Mouse (Mus musculus): ENCODE data around the gene Sema5a. TPM values are rescaled to one million over a fixed set of nuclear protein-coding genes. Genes with fewer than 3 reads are reported as not detected.
"Not testable (repeated sequence)": the region's sequence is repeated elsewhere in the genome, so short reads cannot be mapped to it uniquely, and the experiment has no call there.

The Sema5a gene
- 6.8 and 7.0 TPM in 2 replicates for polyA plus RNA-seq (2016; fragmentation: Nextera tagmentation; extraction: Ambion mirVana)

GRCm38 (mm10) chr15:32244344-32244955 lies at the start of gene Sema5a:
Gene Sema5a, plus strand, starts transcription at chr15:32244810.
- H3K4me1 ChIP-seq = peaks cover 8% of the 10 kb centered on the region; the same call in 1 of the 2 replicates
- H3K36me3 ChIP-seq = no peaks in the 10 kb centered on the region
- peaks cover 5% of the 10 kb centered on the region for H3K27me3 ChIP-seq
- peak within 1 kb of the TSS; percentile 60 for H3K4me3 ChIP-seq
- H3K27ac ChIP-seq (replicated peaks) = no peak within 1 kb of the TSS
- 2% methylated on average over 33 of the region's 45 CpGs for WGBS
- peak within 1 kb of the TSS; percentile 100 for H3K4me2 ChIP-seq (replicated peaks)
- H3K9me3 ChIP-seq = no peaks in the 10 kb centered on the region
- H3K9ac ChIP-seq (replicated peaks) = peak within 1 kb of the TSS; percentile 54
- ATAC-seq (ENCODE audit: low FRiP score, low read depth) = peak; percentile 92

GRCm38 (mm10) chr15:32198076-32198475 lies 46.5 kb upstream of the Sema5a start:
- Histone ChIP-seq H3K4me1 (0 out of 2 replicates have a peak, but pooled peaks cover 3% of the 10 kb centered on the region), H3K27me3 (no peaks in the 10 kb centered on the region), H3K9me3 (no peaks in the 10 kb centered on the region), H3K27ac (replicated peaks) (no peak overlapping the region), H3K9ac (replicated peaks) (no peak overlapping the region), H3K4me3 (no peak overlapping the region), H3K4me2 (replicated peaks) (no peak overlapping the region), H3K36me3 (no peaks in the 10 kb centered on the region)
- 78% methylated on average over 9 of the region's 9 CpGs for WGBS
- no peak for ATAC-seq (ENCODE audit: low FRiP score, low read depth)

DNA sequence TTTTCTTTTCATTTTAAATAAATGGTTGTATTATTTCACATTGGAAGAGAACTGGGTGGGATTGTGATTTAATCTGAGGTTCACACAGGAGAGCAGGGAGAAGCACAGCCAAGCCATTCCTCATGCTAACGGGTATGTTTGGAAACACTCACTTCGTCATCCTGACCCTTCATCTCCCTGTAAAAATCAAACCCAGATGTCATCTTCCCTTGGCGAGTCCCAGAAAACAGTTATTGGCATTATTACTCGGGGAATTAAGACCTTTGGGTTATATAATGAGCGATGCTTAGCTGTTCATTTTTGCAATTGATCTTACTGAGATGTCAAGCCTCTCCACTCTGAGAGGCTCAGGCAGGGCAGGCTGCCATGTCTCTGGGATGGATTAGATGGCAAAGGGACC lies 46.0 kb upstream of the Sema5a start:
- H3K27me3 ChIP-seq = no peaks in the 10 kb centered on the region
- H3K4me2 ChIP-seq (replicated peaks) = no peak overlapping the region
- H3K9ac ChIP-seq (replicated peaks) = no peak overlapping the region
- no peak overlapping the region for H3K27ac ChIP-seq (replicated peaks)
- 77% methylated on average over 5 of the region's 5 CpGs for WGBS
- no peak for ATAC-seq (ENCODE audit: low FRiP score, low read depth)
- H3K4me1 ChIP-seq = 0 out of 2 replicates have a peak, but pooled peaks cover 3% of the 10 kb centered on the region
- no peaks in the 10 kb centered on the region for H3K9me3 ChIP-seq
- no peak overlapping the region for H3K4me3 ChIP-seq
- no peaks in the 10 kb centered on the region for H3K36me3 ChIP-seq

GRCm38 (mm10) chr15:32203242-32203641 lies 41.4 kb upstream of the Sema5a start:
- Histone ChIP-seq H3K4me2 (replicated peaks) (no peak overlapping the region), H3K4me3 (no peak overlapping the region), H3K36me3 (no peaks in the 10 kb centered on the region), H3K9ac (replicated peaks) (no peak overlapping the region), H3K9me3 (no peaks in the 10 kb centered on the region), H3K4me1 (no peaks in the 10 kb centered on the region), H3K27ac (replicated peaks) (no peak overlapping the region), H3K27me3 (no peaks in the 10 kb centered on the region)
- no peak for ATAC-seq (ENCODE audit: low FRiP score, low read depth)
- WGBS = 84% methylated on average over 5 of the region's 5 CpGs

GRCm38 (mm10) chr15:32204908-32205307 lies 39.7 kb upstream of the Sema5a start:
- WGBS = 88% methylated on average over 10 of the region's 10 CpGs

DNA sequence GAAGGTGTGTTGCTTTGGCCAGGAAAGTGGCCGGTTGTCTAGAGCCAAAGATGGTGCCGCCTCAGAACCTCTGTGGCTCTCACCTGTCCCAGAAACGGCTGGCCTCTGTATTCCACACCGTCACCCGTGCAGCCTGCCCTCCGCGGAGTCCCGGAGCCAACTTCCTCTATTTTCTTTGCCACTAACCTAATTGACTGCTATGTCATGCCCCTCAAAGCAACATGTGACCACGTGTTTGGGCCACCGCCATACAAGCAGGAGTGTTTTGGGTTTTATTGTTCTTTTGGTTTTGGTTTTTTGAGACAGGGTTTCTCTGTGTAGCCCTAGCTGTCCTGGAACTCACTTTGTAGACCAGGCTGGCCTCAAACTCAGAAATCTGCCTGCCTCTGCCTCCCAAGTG lies 29.9 kb upstream of the Sema5a start:
- H3K9me3 ChIP-seq; H3K4me2 ChIP-seq (replicated peaks); H3K4me3 ChIP-seq; H3K27me3 ChIP-seq; ATAC-seq (ENCODE audit: low FRiP score, low read depth); H3K9ac ChIP-seq (replicated peaks); H3K4me1 ChIP-seq; H3K27ac ChIP-seq (replicated peaks); H3K36me3 ChIP-seq: not testable (repeated sequence)
- WGBS = 97% methylated on average over 10 of the region's 10 CpGs

More at GRCm38 (mm10) chr15:32204908-32205307, 39.7 kb upstream of the Sema5a start:
- H3K4me1 ChIP-seq = no peaks in the 10 kb centered on the region
- ATAC-seq (ENCODE audit: low FRiP score, low read depth) = no peak
- no peak overlapping the region for H3K4me2 ChIP-seq (replicated peaks)
- H3K27me3 ChIP-seq = no peaks in the 10 kb centered on the region
- no peak overlapping the region for H3K27ac ChIP-seq (replicated peaks)
- no peaks in the 10 kb centered on the region for H3K36me3 ChIP-seq
- H3K4me3 ChIP-seq = no peak overlapping the region
- no peak overlapping the region for H3K9ac ChIP-seq (replicated peaks)
- no peaks in the 10 kb centered on the region for H3K9me3 ChIP-seq

GRCm38 (mm10) chr15:32223028-32223427 lies 21.6 kb upstream of the Sema5a start:
- Histone ChIP-seq H3K4me3 (no peak overlapping the region), H3K4me1 (no peaks in the 10 kb centered on the region), H3K27me3 (no peaks in the 10 kb centered on the region), H3K27ac (replicated peaks) (no peak overlapping the region), H3K4me2 (replicated peaks) (no peak overlapping the region), H3K9ac (replicated peaks) (no peak overlapping the region), H3K36me3 (no peaks in the 10 kb centered on the region), H3K9me3 (no peaks in the 10 kb centered on the region)
- no peak for ATAC-seq (ENCODE audit: low FRiP score, low read depth)
- WGBS = 91% methylated on average over 7 of the region's 7 CpGs

GRCm38 (mm10) chr15:32225394-32225793 lies 19.2 kb upstream of the Sema5a start:
- Histone ChIP-seq H3K27me3 (no peaks in the 10 kb centered on the region), H3K4me1 (no peaks in the 10 kb centered on the region), H3K36me3 (no peaks in the 10 kb centered on the region), H3K9ac (replicated peaks) (no peak overlapping the region), H3K4me3 (no peak overlapping the region), H3K9me3 (no peaks in the 10 kb centered on the region), H3K27ac (replicated peaks) (no peak overlapping the region), H3K4me2 (replicated peaks) (no peak overlapping the region)
- ATAC-seq (ENCODE audit: low FRiP score, low read depth) = no peak
- 92% methylated on average over 3 of the region's 3 CpGs for WGBS

GRCm38 (mm10) chr15:32226381-32226780 lies 18.2 kb upstream of the Sema5a start:
- 87% methylated on average over 6 of the region's 6 CpGs for WGBS
- no peak overlapping the region for H3K4me3 ChIP-seq
- no peaks in the 10 kb centered on the region for H3K4me1 ChIP-seq
- no peaks in the 10 kb centered on the region for H3K9me3 ChIP-seq
- no peaks in the 10 kb centered on the region for H3K36me3 ChIP-seq
- no peak for ATAC-seq (ENCODE audit: low FRiP score, low read depth)
- H3K27me3 ChIP-seq = no peaks in the 10 kb centered on the region
- H3K27ac ChIP-seq (replicated peaks) = no peak overlapping the region
- H3K9ac ChIP-seq (replicated peaks) = no peak overlapping the region
- no peak overlapping the region for H3K4me2 ChIP-seq (replicated peaks)

DNA sequence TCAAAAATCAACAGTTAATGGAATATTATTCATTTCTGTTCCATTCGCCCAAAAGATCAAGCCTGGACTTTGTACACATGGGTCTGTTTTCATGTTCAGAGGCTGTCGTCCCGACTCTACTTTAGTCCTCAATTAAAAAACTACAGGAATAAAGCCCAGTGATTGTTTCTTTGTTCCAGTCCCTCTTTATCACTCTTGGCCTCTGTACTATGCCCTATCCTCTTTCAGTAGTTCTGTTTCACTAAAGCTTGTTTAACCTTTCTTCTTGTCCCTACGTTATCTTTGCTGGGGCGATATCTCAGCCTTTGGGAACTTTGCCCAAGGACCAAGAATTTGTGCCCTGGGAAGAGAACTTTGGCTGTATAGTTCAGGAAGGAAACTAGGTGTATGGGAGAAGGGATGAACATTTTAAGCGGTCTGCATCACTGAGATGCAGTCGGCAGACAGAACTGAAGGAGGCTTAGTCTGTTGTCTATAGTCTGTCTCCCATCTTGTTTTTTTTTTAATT lies 17.7 kb upstream of the Sema5a start:
- Histone ChIP-seq H3K9me3 (no peaks in the 10 kb centered on the region), H3K4me1 (no peaks in the 10 kb centered on the region), H3K9ac (replicated peaks) (no peak overlapping the region), H3K27me3 (no peaks in the 10 kb centered on the region), H3K36me3 (no peaks in the 10 kb centered on the region), H3K4me2 (replicated peaks) (no peak overlapping the region), H3K4me3 (no peak overlapping the region), H3K27ac (replicated peaks) (no peak overlapping the region)
- no peak for ATAC-seq (ENCODE audit: low FRiP score, low read depth)
- 94% methylated on average over 7 of the region's 7 CpGs for WGBS

- no peak overlapping the region for H3K9ac ChIP-seq (replicated peaks)
- WGBS = 84% methylated on average over 2 of the region's 2 CpGs
- H3K4me3 ChIP-seq = no peak overlapping the region
Observed at GRCm38 (mm10) chr15:32230066-32230465, 14.5 kb upstream of the Sema5a start.

GRCm38 (mm10) chr15:32232189-32232588 lies 12.4 kb upstream of the Sema5a start:
- no peaks in the 10 kb centered on the region for H3K36me3 ChIP-seq
- no peaks in the 10 kb centered on the region for H3K27me3 ChIP-seq
- no peaks in the 10 kb centered on the region for H3K9me3 ChIP-seq
- no peak overlapping the region for H3K4me3 ChIP-seq
- ATAC-seq (ENCODE audit: low FRiP score, low read depth) = no peak
- no peak overlapping the region for H3K27ac ChIP-seq (replicated peaks)
- WGBS = 87% methylated on average over 3 of the region's 3 CpGs
- no peak overlapping the region for H3K4me2 ChIP-seq (replicated peaks)
- no peaks in the 10 kb centered on the region for H3K4me1 ChIP-seq
- H3K9ac ChIP-seq (replicated peaks) = no peak overlapping the region

More at GRCm38 (mm10) chr15:32230066-32230465, 14.5 kb upstream of the Sema5a start:
- ATAC-seq (ENCODE audit: low FRiP score, low read depth) = no peak
- Histone ChIP-seq H3K36me3 (no peaks in the 10 kb centered on the region), H3K4me1 (no peaks in the 10 kb centered on the region), H3K27ac (replicated peaks) (no peak overlapping the region), H3K27me3 (no peaks in the 10 kb centered on the region), H3K9me3 (no peaks in the 10 kb centered on the region), H3K4me2 (replicated peaks) (no peak overlapping the region)

All from midbrain, embryonic 12.5 days (tissue).